Mouse (Mus musculus): ENCODE results near the gene Eln. TPM values are rescaled to one million over a fixed set of nuclear protein-coding genes. Genes with fewer than 3 reads are reported as not detected.

Eln gene
- polyA plus RNA-seq (2012; rRNA removed; ENCODE audit: low replicate concordance): 129 and 229 TPM in 2 replicates

GRCm38 (mm10) chr5:134746890-134747511 is at the start of gene Eln:
Eln (minus strand) TSS chr5:134747323.

GRCm38 (mm10) chr5:134688086-134688717 is 58.9 kb downstream of the Eln start, which contains the start of gene Limk1:
Limk1 (minus strand) TSS chr5:134688598.

Other genes with a start within 250 kb of the Eln start
- 13.9 and 24.0 TPM in 2 replicates for gene Clip2, start 194.9 kb downstream of the Eln start, polyA plus RNA-seq (2012; rRNA removed; ENCODE audit: low replicate concordance)
- 0.13 and 0.17 TPM in 2 replicates for gene Syna, start 187.2 kb downstream of the Eln start, polyA plus RNA-seq (2012; rRNA removed; ENCODE audit: low replicate concordance)
- gene Rfc2, start 166.0 kb downstream of the Eln start, polyA plus RNA-seq (2012; rRNA removed; ENCODE audit: low replicate concordance): 50.2 and 59.8 TPM in 2 replicates
- 14.1 and 20.9 TPM in 2 replicates for gene Lat2, start 132.3 kb downstream of the Eln start, polyA plus RNA-seq (2012; rRNA removed; ENCODE audit: low replicate concordance)
- gene Eif4h, start 107.8 kb downstream of the Eln start, polyA plus RNA-seq (2012; rRNA removed; ENCODE audit: low replicate concordance): 186 and 196 TPM in 2 replicates
- gene Limk1, start 58.7 kb downstream of the Eln start, polyA plus RNA-seq (2012; rRNA removed; ENCODE audit: low replicate concordance): 21.5 and 37.1 TPM in 2 replicates
- gene Tmem270, start 159.4 kb upstream of the Eln start, polyA plus RNA-seq (2012; rRNA removed; ENCODE audit: low replicate concordance): not detected in 2 replicates
- gene Cldn13, start 168.2 kb upstream of the Eln start, polyA plus RNA-seq (2012; rRNA removed; ENCODE audit: low replicate concordance): 0.47 and 0.62 TPM in 2 replicates
- gene Mettl27, start 185.0 kb upstream of the Eln start, polyA plus RNA-seq (2012; rRNA removed; ENCODE audit: low replicate concordance): 27.0 and 37.6 TPM in 2 replicates
- 113 and 188 TPM in 2 replicates for gene Cldn4, start 199.6 kb upstream of the Eln start, polyA plus RNA-seq (2012; rRNA removed; ENCODE audit: low replicate concordance)
- 112 and 273 TPM in 2 replicates for gene Cldn3, start 238.9 kb upstream of the Eln start, polyA plus RNA-seq (2012; rRNA removed; ENCODE audit: low replicate concordance)